In the genomic region with DNA sequence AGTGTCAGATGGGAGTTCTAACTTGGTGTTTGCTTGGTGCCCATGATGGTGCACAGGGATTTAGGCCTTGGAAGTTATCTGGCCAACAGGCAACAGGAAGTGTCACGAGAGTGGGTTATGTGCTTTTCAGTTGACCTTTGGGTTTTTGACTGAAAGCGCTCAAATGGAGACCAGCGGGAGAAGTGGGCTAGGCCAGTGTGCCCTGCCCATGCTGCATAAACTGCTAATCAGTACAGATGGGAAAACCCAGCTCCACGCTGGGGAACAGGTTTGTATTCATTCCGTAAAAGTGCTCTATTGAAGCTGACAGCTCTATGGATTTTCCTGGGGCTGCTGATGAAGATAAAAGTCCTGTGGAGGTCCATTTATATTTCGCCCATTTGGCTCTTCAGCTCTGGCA, we compare ENCODE assay signal across 28 mouse cellular contexts.
"Had no signal": no experiment of that assay in that cellular context is flagged by ENCODE, and none has a peak within 500 bp of the region (broad histone marks: within the 10 kb centered on the region; RNA-seq: fewer than 3 reads in every experiment).

No protein-coding gene starts in this region.

- H3K4me1 ChIP-seq: hindbrain, embryonic 12.5 days; kidney, embryonic 15.5 days had no signal

- H3K4me3 ChIP-seq: gastrocnemius, adult 2 months; heart, adult 2 months; heart, embryonic 10.5 days; heart, embryonic 12.5 days; hindbrain, embryonic 10.5 days; hindbrain, embryonic 12.5 days; kidney, embryonic 15.5 days; limb, embryonic 13.5 days; limb, embryonic 15.5 days; liver, embryonic 12.5 days had no signal

- H3K36me3 ChIP-seq: heart, embryonic 10.5 days; heart, embryonic 12.5 days; hindbrain, embryonic 10.5 days; hindbrain, embryonic 12.5 days; kidney, embryonic 15.5 days; limb, embryonic 13.5 days; limb, embryonic 15.5 days; liver, embryonic 12.5 days had no signal

- H3K4me2 ChIP-seq: heart, embryonic 12.5 days; hindbrain, embryonic 12.5 days; hindbrain, embryonic 14.5 days; kidney, embryonic 15.5 days; limb, embryonic 13.5 days; limb, embryonic 15.5 days; liver, embryonic 12.5 days had no signal

- ATAC-seq: hindbrain, embryonic 16.5 days; inflammation-experienced regulatory T-cells, adult 6 months; liver, embryonic 12.5 days had no signal

- H3K9me3 ChIP-seq: heart, embryonic 10.5 days; heart, embryonic 12.5 days; kidney, embryonic 15.5 days; limb, embryonic 13.5 days; limb, embryonic 15.5 days; liver, embryonic 12.5 days had no signal

- H3K9ac ChIP-seq: heart, embryonic 12.5 days; hindbrain, embryonic 12.5 days; hindbrain, embryonic 14.5 days; kidney, embryonic 15.5 days; limb, embryonic 13.5 days; limb, embryonic 15.5 days; liver, embryonic 12.5 days; liver, embryonic 14.5 days had no signal

- DNase-seq: gastrocnemius, adult 2 months; gastrocnemius, postnatal 14 days; gastrocnemius, postnatal 36 days; heart, adult 11 months; heart, adult 2 months; heart, postnatal 10 days; heart, postnatal 4 days; kidney, adult 11 months; kidney, adult 2 months; kidney, adult 9 months; kidney, postnatal 14 days; kidney, postnatal 36 days; layer of hippocampus, adult 9-11 months; layer of hippocampus, postnatal 36 days; left cerebral cortex, postnatal 4 days had no signal

- H3K27me3 ChIP-seq: heart, embryonic 12.5 days; kidney, embryonic 15.5 days had no signal

- H3K27ac ChIP-seq: gastrocnemius, adult 2 months; heart, adult 2 months; heart, embryonic 10.5 days; hindbrain, embryonic 10.5 days; hindbrain, embryonic 12.5 days; hindbrain, embryonic 14.5 days; kidney, embryonic 15.5 days; kidney, postnatal 0 days; limb, embryonic 13.5 days; limb, embryonic 15.5 days; liver, embryonic 12.5 days; liver, embryonic 14.5 days had no signal
